Mouse (Mus musculus) cerebellum, postnatal 4 days (tissue): ENCODE data around the gene Rab33b.

ENCODE experiments used
- DNase-seq, 2 experiments: peaks; one replicate each; pipeline ENCODE4 v3.0.0; 2022; ENCODE audit warnings: low spot score in 2 of 2, mixed read lengths in 1 of 2

Rab33b gene

GRCm38 (mm10) chr3:51511983-51512382 is 28.3 kb downstream of the Rab33b start:
- DNase-seq, result no peak

DNA sequence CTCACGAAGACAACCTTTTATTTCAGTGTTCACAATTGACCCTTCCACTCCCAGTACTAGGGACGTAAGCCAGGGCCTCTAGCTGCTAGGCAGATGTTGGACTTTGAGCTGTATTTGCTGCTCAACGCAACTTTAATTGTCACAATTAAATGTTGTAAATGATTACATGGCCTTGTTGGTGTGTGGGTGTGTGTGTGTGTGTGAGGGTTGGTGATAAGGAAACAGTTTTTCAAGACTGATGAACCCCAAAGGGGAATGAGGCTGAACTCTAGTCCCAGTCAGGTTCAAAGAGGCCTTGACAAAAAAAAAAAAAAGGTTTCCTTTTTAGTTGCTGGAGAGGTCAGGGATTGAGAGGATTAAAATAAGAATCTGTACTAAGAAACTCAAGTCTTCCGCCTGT is 33.7 kb downstream of the Rab33b start:
- DNase-seq, result no peak

- no peak for DNase-seq
These were observed 34.4 kb downstream of the Rab33b start for GRCm38 (mm10) chr3:51517878-51518762.

GRCm38 (mm10) chr3:51518763-51519121 is 35.0 kb downstream of the Rab33b start:
- no peak for DNase-seq

GRCm38 (mm10) chr3:51521262-51521661 is 37.5 kb downstream of the Rab33b start:
- no peak for DNase-seq

DNA sequence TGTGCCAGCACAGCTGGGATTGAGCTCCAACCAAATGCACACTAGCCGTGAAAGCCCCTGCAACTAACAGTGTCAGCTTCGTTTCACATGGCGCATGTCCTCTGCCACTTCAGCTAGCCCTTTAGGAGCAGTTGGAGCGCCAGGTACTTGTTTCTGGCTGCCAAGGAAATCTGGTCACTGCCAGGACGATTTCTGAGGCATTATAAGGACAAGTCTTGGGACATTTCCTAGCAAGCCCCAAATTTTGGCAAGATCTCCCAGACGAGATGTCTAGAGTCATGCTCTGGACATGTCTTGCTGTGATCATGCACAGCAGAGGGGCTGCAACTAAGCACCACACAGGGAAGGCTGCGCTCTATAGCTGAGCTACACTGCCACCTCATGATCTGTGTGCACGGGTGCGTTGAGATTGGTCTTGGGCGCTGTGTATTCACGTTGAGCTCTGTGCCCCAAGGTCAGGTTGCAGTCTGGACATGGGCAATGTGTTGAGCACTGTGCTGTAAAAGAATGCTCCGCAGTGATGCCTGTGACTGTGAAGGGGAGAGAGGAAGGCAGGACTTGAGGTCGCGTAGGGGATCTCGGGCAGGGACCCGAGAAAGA is 41.6 kb downstream of the Rab33b start:
- DNase-seq, result no peak

GRCm38 (mm10) chr3:51526891-51527290 is 43.2 kb downstream of the Rab33b start:
- DNase-seq, result no peak

- peak in 1 of 2 experiments; percentile 62 for DNase-seq
These were observed 48.0 kb downstream of the Rab33b start for GRCm38 (mm10) chr3:51531473-51532281.

DNA sequence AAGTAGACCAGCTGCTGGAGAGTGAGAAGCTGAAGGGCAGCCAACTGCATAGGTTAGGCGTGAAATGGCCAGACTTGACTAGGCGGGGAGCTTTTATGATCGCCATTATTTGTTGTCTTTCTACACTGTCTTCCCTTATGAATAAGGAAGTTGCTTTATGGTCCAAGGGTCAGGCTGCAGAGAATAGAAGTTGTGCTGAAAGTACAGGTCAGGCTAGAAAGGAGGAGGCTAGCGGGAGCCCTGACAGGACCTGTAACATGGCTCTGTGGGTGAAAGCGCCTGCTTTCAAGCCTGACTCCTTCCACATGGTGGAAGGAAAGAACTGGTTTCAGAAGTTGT is 48.5 kb downstream of the Rab33b start:
- no peak for DNase-seq

- no peak for DNase-seq
These were observed 49.9 kb downstream of the Rab33b start for GRCm38 (mm10) chr3:51533573-51533972.

DNA sequence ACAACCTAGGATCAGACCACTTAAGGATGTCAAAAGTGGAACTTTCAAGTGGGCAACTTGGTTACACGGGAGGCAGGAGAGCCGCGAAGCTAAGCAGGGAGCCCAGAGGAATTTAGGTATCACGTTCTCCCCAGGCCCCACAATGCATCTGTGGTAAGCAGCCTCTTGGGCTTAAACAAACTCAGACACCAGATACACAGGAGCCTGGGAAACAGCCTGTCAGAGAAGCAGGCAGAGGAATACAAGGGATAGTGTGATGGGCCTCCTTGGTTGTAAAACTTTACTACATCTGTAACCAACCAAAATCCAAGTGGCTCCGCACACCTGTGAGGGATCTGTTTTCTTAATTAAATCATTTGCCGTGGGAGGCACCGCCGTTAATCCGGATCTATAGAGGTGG is 50.3 kb downstream of the Rab33b start:
- DNase-seq, result no peak

DNA sequence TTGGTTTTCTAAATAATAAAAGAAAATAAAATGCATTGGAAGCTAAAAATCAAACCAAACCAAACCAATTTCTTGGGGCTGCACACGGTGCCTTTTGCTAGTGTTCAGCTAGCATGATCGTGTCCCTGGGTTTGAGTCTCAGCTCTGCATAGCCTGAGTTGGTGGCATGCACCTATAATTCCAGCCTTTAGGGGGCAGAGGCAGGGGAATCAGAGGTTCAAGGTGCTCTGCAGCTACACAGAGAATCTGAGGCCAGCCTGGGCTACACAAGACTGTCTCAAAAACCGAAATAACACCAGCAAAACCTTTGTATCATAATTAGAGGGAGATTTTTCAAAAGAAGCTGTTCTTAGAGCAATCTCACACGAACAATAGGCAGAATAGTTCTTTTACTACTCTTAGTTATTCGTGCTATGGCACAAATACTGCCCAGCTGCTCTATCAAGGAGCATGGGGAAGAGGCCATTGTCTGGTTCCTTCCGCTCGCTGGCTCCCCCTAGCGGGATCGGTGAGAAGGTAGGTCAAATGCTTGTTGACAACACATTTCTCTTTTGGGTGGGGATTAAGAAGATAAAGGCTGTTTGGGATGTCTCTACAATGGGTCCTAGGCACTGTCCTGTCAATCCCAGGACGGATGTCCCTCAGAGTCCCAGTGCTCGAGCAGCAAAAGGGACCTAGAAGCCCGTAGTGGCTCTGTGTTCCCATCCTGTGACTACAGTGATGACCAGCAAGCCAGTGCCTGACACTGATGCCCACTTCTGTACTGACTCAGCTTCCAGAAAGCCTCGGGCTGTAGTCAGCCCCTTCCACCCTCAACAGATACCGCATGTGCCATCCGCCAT is 56.1 kb downstream of the Rab33b start:
- peak; percentile 65 to 77 for DNase-seq

DNA sequence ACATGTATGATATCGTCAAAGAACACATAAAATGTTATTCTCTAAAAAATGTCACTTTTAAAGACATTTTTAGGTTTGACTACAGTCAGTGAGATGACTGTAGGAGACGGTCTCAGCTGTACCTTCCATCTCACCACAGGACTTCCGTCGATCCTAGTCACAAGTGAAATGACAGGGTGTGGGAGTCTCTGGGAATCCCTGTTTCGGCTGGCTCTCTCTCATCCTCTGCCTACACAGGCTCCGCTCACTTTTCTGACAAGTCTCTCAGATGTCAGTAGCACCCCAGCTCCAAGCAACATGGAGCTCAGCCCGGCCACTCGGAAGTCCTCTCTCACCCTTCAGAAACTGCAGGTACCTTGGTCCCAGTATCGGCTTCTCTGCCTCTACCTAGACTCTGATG is 56.9 kb downstream of the Rab33b start:
- DNase-seq, result no peak

DNA sequence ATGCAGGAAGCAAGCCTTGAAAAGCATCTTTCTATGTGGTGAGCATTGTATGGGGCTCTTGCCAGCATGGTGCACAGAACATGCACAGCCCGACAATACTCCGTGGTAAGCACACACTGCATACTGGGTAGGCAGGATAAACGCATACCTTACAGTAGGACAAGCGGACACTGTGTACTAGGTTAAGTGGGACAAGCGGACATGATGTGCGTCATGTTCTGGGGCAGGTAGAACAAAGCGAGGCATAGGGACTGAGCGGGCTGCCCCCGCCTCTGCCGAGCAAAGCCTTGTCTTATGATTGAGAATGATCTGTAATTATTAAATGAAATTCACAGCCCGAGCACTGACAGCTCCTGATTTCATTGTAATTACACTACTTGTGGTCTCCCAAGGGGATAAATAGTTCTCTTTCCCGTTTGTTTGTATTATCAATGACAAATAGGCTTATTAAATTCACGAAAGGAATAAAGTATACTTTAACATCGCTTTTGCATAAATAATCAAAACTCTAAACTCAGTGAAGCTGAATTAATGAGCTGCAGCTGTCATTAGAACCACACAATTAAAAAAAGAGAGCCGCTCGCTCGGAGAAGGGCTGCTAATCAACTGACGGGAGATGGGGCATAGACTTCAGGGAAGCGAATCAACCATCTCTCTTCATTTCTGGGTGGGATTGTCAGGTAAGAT is 60.9 kb downstream of the Rab33b start:
- no peak for DNase-seq
